Mouse (Mus musculus) ES-Bruce4 (cell line): ENCODE measurements around the gene Rtraf. TPM values are rescaled to one million over a fixed set of nuclear protein-coding genes. Genes with fewer than 3 reads are reported as not detected.

Experiments used
- H3K27ac ChIP-seq: 2 replicates; pipeline ENCODE4 v1.5.1; 2012; ENCODE audit warnings: low read length, inconsistent platforms; ENCODE audit not compliant: insufficient read depth
- H3K27me3 ChIP-seq: 2 replicates; pipeline ENCODE4 v1.6.1; 2012; ENCODE audit warnings: mild to moderate bottlenecking, low read length, inconsistent platforms; ENCODE audit not compliant: control insufficient read depth, poor library complexity, insufficient read depth, severe bottlenecking
- H3K36me3 ChIP-seq: 2 replicates; pipeline ENCODE4 v1.6.1; 2012; ENCODE audit warnings: inconsistent platforms, mild to moderate bottlenecking, low read length, moderate library complexity; ENCODE audit not compliant: control insufficient read depth, poor library complexity, insufficient read depth, severe bottlenecking
- H3K4me1 ChIP-seq: one replicate; pipeline ENCODE4 v1.8.1; 2011; ENCODE audit warnings: low read length; ENCODE audit not compliant: control insufficient read depth, insufficient read depth
- H3K4me3 ChIP-seq: 2 replicates; pipeline ENCODE4 v1.5.1; 2011; ENCODE audit warnings: low read depth, mild to moderate bottlenecking, low read length
- H3K9ac ChIP-seq: 2 replicates; pipeline ENCODE4 v1.6.1; 2012; ENCODE audit warnings: low read depth, mild to moderate bottlenecking, inconsistent platforms; ENCODE audit not compliant: poor library complexity, severe bottlenecking
- H3K9me3 ChIP-seq: replicated peaks from 2 replicates; pipeline ENCODE4 v1.6.1; 2012; ENCODE audit warnings: mild to moderate bottlenecking, low read length, inconsistent platforms; ENCODE audit not compliant: control insufficient read depth, poor library complexity, insufficient read depth, severe bottlenecking
- CTCF ChIP-seq: IDR thresholded peaks from one replicate; pipeline ENCODE4 v1.8.1; 2011; ENCODE audit warnings: low read depth, low read length
- EP300 ChIP-seq: IDR thresholded peaks from 2 replicates; pipeline ENCODE4 v1.6.1; 2011; ENCODE audit warnings: low read depth, low read length; ENCODE audit not compliant: insufficient read depth
- POLR2A ChIP-seq: IDR thresholded peaks from one replicate; pipeline ENCODE4 v1.8.1; 2011; ENCODE audit warnings: low read length; ENCODE audit not compliant: insufficient read depth
- polyA plus RNA-seq: library from polyadenylated mRNA; stranded (reverse); fragments of >200 nt; gene quantifications from 2 replicates; pipeline ENCODE4 v1.2.4, GENCODE M21; 2011; ENCODE audit warnings: low read depth; ENCODE audit not compliant: missing spikeins, insufficient read depth, insufficient read length

Gene Rtraf
- polyA plus RNA-seq, 1 experiment, result 246 TPM

DNA sequence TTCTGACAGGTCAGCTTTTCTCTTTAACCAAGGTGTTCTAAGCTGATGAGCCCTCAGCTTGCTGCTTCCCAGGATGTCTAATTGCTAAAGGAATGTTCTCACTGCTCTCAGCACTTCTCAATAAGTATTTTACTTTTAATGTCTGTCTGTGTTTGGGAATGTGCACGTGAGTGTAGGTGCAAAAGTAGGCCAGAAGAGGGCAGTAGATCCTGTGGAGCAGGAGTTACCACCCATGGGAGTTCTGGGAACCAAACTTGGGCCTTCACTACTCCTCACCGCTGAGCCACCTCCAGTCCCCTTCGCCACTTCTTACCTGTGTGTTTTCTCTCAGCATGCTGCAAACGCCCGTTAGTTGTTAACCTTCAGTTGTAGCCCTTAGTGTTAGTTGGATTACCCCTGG, 47.4 kb downstream of the Rtraf start:
- no peak overlapping the region for H3K4me3 ChIP-seq
- no peaks in the 10 kb centered on the region for H3K4me1 ChIP-seq
- TF ChIP-seq EP300 (no peak), CTCF (peak; percentile 24), POLR2A (no peak)
- H3K9me3 ChIP-seq, result no peaks in the 10 kb centered on the region; the same call in 1 of the 2 replicates
- H3K27me3 ChIP-seq, result no peaks in the 10 kb centered on the region
- H3K36me3 ChIP-seq, result peaks cover 22% of the 10 kb centered on the region
- H3K9ac ChIP-seq, result no peak overlapping the region
- H3K27ac ChIP-seq, result peak overlapping the region; percentile 13

- TF ChIP-seq POLR2A, result no peak
- Histone ChIP-seq H3K4me1 (no peaks in the 10 kb centered on the region), H3K4me3 (no peak overlapping the region), H3K9me3 (no peaks in the 10 kb centered on the region; the same call in 1 of the 2 replicates), H3K27ac (no peak overlapping the region), H3K9ac (no peak overlapping the region), H3K27me3 (no peaks in the 10 kb centered on the region), H3K36me3 (peaks cover 19% of the 10 kb centered on the region)
These were observed 48.1 kb downstream of the Rtraf start for GRCm38 (mm10) chr14:19775491-19775890.

DNA sequence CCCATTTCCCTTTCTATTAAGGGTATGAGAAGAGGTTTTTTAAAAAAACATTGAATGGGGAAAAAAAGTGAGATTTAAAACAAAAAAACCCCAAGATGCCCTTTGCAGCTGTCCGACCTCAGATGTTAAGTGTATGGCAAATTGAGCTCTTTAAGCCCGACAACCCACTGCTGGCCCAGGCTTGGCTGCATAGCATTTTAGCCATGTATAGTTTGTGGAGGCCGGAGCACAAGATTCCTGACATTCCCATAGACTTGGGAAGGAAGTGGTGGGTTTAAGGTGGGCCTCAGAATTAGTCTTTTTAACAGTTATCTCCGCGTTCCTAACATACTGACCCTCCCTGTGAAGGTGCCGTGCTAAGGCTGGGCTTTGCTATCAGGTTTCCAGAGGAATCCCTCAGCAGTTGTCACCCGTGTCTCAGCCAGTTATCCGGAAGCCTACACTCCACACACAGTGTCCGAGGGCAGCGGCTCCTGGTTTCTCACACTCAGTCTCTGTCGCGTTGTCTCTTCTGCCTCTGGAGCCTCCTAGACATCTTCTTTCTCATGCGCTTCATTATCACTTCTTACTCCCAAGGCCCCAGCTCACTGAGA, 49.5 kb downstream of the Rtraf start:
- Histone ChIP-seq H3K4me1 (no peaks in the 10 kb centered on the region), H3K36me3 (peaks cover 14% of the 10 kb centered on the region), H3K9ac (no peak overlapping the region), H3K27ac (no peak overlapping the region), H3K4me3 (no peak overlapping the region), H3K9me3 (no peaks in the 10 kb centered on the region; the same call in 1 of the 2 replicates), H3K27me3 (no peaks in the 10 kb centered on the region)
- no peak for TF ChIP-seq EP300
- no peak for TF ChIP-seq POLR2A
- no peak for TF ChIP-seq CTCF

DNA sequence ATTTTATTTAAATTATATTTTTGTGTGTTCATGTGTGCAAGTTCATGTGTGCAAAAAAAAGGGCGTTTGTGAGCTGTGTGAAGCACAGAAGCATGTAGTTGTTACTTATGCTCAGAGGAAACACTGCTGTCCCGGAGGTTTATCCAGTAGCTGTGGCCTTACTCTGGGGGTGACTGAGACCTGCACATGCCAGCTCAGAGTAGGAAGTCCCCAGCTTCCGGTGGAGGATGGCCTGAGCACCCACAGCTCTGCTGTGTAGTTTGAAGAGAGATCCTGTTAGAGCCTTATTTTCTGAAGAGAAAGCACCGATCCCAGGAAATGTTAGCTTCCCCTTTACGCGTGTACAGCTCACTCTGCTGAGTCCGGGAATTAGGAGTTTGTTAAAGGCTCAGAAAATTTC, 52.5 kb downstream of the Rtraf start:
- no peak for TF ChIP-seq EP300
- TF ChIP-seq POLR2A, result no peak
- no peak for TF ChIP-seq CTCF
- Histone ChIP-seq H3K9ac (no peak overlapping the region), H3K4me1 (no peaks in the 10 kb centered on the region), H3K27me3 (no peaks in the 10 kb centered on the region), H3K4me3 (no peak overlapping the region), H3K27ac (no peak overlapping the region), H3K9me3 (no peaks in the 10 kb centered on the region; the same call in 1 of the 2 replicates), H3K36me3 (peaks cover 17% of the 10 kb centered on the region)

- Histone ChIP-seq H3K27ac (no peak overlapping the region), H3K9ac (no peak overlapping the region), H3K27me3 (no peaks in the 10 kb centered on the region), H3K36me3 (peaks cover 30% of the 10 kb centered on the region), H3K9me3 (no peaks in the 10 kb centered on the region), H3K4me3 (no peak overlapping the region), H3K4me1 (no peaks in the 10 kb centered on the region)
- TF ChIP-seq EP300 (no peak), POLR2A (no peak), CTCF (no peak)
These were observed 54.0 kb downstream of the Rtraf start for GRCm38 (mm10) chr14:19769441-19770200.

DNA sequence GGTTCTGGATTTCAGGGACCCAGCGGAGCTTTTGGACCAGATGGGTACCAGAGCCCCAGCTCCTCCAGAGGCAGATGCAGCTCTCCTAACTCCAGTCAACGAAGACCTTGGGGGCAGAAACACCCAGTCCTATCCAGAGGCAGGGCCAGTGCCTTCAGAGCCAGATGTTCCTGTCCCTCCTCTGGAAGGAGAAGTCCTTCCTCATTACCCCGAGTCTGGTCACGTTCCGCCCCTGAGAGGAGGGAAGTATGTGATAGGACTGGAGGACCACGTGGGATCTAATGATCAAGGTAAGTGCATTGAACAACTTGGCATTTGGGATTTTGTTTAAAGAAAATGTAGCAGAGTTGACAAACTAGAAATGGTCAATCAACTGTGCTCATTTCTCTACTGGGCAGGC, 55.0 kb downstream of the Rtraf start:
- TF ChIP-seq POLR2A, result no peak
- no peak for TF ChIP-seq CTCF
- TF ChIP-seq EP300, result no peak
- Histone ChIP-seq H3K27me3 (no peaks in the 10 kb centered on the region), H3K4me3 (no peak overlapping the region), H3K9me3 (no peaks in the 10 kb centered on the region), H3K9ac (no peak overlapping the region), H3K4me1 (no peaks in the 10 kb centered on the region), H3K27ac (no peak overlapping the region), H3K36me3 (peaks cover 40% of the 10 kb centered on the region)
